Mouse (Mus musculus): ENCODE measurements around the gene Gm21258. TPM values are rescaled to one million over a fixed set of nuclear protein-coding genes. Genes with fewer than 3 reads are reported as not detected.
"Not testable (repeated sequence)": the region's sequence is repeated elsewhere in the genome, so short reads cannot be mapped to it uniquely, and the experiment has no call there.

Gene Gm21258
- not detected in 2 replicates for polyA plus RNA-seq (2014; fragmentation: Nextera tagmentation; extraction: Ambion mirVana)

- H3K9ac ChIP-seq; H3K9me3 ChIP-seq (ENCODE audit: low read depth, low read length); DNase-seq; H3K4me2 ChIP-seq; ATAC-seq (ENCODE audit: insufficient read depth); H3K4me1 ChIP-seq (ENCODE audit: insufficient read depth); H3K27me3 ChIP-seq (ENCODE audit: insufficient read depth, low read length); H3K4me3 ChIP-seq (ENCODE audit: low read depth, low read length); H3K36me3 ChIP-seq (ENCODE audit: insufficient read depth); H3K27ac ChIP-seq (ENCODE audit: low read depth): not testable (repeated sequence)
- no CpG with 5 or more reads among the region's 6 CpGs for WGBS
Observed at GRCm38 (mm10) chrY:52779740-52780139, at the start of gene Gm21258. Gm21258 (plus strand) TSS chrY:52780040.

Measured in lung, embryonic 14.5 days (tissue).